Mouse (Mus musculus): Measurements from ENCODE around the gene Ubash3a. TPM values are rescaled to one million over a fixed set of nuclear protein-coding genes. Genes with fewer than 3 reads are reported as not detected.

Gene Ubash3a
- polyA plus RNA-seq, 1 experiment from 2014 or later: 0.03 TPM

DNA sequence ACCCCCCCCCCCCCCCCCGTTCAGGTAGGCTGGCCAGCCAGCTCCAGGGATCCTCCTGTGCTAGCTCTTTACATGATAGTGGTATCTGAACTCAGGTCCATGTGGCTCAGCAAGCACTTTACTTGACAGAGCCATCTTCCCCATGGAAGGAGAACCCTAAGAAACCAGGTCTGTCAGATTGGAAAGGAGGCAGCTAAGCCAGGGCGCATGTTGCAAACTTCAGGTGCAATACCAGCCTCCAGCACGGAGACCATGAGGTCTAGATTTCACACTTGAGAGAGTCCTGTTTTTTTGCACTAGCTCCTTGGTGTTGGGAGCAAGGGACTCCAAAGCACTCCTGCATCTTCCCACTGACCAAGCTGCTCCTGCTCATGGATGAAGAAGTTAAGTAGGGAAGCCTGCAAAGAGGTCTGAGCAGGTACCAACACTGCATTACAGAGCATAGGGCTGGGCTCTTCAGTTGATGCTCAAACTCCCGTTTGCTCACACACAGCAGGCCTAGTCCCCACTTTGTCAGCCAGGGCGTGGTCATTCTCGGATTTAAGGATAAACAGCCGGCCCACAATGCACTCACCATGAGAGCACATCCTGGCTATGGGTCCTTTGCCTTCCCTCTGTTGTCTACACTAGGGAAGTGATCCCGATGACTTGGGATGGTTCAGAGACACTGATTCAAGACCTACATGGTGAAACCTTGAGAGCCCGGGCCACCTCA lies 68.7 kb downstream of the Ubash3a start:
- H3K9ac ChIP-seq (replicated peaks): peak overlapping the region; percentile 29; the same call in 1 of the 2 replicates
- peak overlapping the region; percentile 93 for H3K4me2 ChIP-seq (replicated peaks)
- peak overlapping the region; percentile 44 for H3K4me3 ChIP-seq
- peaks cover 15% of the 10 kb centered on the region for H3K4me1 ChIP-seq
- H3K9me3 ChIP-seq: no peaks in the 10 kb centered on the region
- 27% methylated on average over 9 of the region's 9 CpGs for WGBS
- no peaks in the 10 kb centered on the region for H3K27me3 ChIP-seq
- no peak overlapping the region for H3K27ac ChIP-seq (replicated peaks)
- no peaks in the 10 kb centered on the region for H3K36me3 ChIP-seq
- ATAC-seq (replicated peaks): no peak; the same call in 1 of the 2 replicates

DNA sequence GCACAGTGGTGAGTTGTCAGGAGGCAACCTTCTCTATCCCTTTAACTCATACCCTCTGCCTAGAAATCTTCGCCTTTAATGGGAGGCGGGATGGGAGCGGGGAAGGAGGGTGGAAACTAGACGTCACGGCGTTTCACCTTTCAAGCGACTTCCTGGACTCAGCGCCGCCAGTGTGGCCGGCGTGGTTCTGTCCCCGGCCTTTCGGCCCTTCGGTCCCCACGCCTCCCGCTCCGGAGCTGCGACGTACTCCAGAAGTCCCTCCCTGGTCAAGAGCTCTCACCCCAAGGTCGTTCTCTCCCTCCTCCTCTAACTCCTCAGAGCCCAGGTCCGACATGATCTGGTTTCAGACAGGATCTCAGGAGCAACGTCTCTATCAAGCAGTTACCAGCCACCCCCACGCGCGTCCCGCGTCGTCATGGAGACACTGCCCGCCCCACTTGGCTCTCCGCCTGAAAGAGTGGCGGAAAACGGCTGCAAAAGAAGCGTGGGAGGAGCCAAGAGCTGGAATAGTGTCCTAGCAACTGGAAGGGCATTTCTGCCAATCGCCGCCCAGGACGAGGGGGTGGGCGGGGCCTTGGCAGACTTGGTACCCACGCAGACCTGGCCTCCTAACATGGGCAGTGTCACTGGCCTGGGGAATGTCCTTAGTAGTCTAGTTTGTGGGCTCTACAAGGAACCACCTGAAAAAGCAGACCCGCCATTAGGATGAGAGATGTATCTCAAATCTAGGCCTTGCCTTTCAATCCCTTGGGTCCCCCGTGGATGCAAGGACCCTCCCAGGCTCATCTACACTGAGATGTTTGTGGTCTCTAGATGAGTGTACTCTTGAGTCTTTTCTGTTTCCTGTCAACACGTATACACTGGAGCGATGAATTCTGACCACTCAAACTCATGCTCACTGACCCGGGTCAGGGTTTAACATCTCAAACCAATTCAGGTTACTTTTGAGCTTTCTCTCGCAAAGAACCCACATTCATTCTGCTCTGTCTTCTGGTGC lies 69.5 kb downstream of the Ubash3a start, which contains the start of gene Rsph1:
TSS of gene Rsph1 (minus strand) at position 462 of the 997 bp plus-strand sequence.
- Histone ChIP-seq H3K4me2 (replicated peaks) (peak within 1 kb of the TSS; percentile 93), H3K4me3 (peak within 1 kb of the TSS; percentile 44), H3K4me1 (peaks cover 15% of the 10 kb centered on the region), H3K9me3 (no peaks in the 10 kb centered on the region), H3K9ac (replicated peaks) (peak within 1 kb of the TSS; percentile 29), H3K36me3 (no peaks in the 10 kb centered on the region), H3K27me3 (no peaks in the 10 kb centered on the region), H3K27ac (replicated peaks) (no peak within 1 kb of the TSS)
- WGBS: 9% methylated on average over 44 of the region's 44 CpGs
- ATAC-seq (replicated peaks): peak; percentile 90

DNA sequence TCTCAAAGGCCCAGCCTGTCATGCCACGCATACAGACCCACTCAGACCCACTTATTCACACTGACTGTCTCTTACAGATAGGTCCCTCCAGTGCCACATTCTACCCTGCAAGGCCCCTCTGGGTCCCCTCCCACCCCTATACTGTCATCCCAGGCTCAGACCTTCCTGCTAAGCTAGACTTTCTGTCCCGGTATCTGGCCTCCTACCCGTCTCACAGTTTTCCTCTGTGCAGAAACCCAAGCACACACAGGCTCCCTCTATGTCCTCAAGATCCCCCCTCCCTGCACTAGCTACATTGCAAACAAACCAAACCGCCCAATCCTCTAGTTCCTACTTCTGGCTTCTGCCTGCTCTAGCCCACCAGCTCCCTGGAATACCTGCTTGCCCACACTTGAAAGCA lies 70.3 kb downstream of the Ubash3a start:
- H3K4me1 ChIP-seq: peaks cover 20% of the 10 kb centered on the region
- H3K27ac ChIP-seq (replicated peaks): no peak overlapping the region
- 83% methylated on average over 4 of the region's 4 CpGs for WGBS
- no peaks in the 10 kb centered on the region for H3K27me3 ChIP-seq
- H3K4me2 ChIP-seq (replicated peaks): no peak overlapping the region
- H3K36me3 ChIP-seq: no peaks in the 10 kb centered on the region
- no peaks in the 10 kb centered on the region for H3K9me3 ChIP-seq
- no peak for ATAC-seq (replicated peaks)
- no peak overlapping the region for H3K9ac ChIP-seq (replicated peaks)
- H3K4me3 ChIP-seq: no peak overlapping the region

DNA sequence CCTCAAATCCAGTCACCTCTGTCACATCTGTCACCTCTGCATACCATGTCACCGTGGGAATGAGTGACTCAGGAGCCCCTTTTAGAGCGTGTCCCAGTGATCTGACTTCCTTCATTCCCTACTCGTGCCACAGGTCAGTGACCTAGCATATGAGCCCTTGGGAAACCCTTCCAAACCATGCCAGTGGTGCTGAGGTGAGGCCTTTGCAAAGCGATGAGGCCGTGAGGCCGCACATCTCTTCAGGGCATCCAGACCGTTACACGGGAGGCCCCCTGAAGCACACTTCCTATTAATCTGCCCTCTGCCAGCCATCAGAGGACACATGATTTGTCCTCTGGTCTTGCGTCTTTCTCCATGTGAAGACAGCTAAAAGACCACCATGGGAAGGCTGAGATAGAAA lies 71.9 kb downstream of the Ubash3a start:
- H3K27ac ChIP-seq (replicated peaks): no peak overlapping the region
- no peak for ATAC-seq (replicated peaks)
- no peaks in the 10 kb centered on the region for H3K9me3 ChIP-seq
- peaks cover 20% of the 10 kb centered on the region for H3K4me1 ChIP-seq
- 84% methylated on average over 9 of the region's 9 CpGs for WGBS
- H3K9ac ChIP-seq (replicated peaks): no peak overlapping the region
- H3K4me3 ChIP-seq: no peak overlapping the region
- H3K4me2 ChIP-seq (replicated peaks): no peak overlapping the region
- no peaks in the 10 kb centered on the region for H3K27me3 ChIP-seq
- H3K36me3 ChIP-seq: no peaks in the 10 kb centered on the region

DNA sequence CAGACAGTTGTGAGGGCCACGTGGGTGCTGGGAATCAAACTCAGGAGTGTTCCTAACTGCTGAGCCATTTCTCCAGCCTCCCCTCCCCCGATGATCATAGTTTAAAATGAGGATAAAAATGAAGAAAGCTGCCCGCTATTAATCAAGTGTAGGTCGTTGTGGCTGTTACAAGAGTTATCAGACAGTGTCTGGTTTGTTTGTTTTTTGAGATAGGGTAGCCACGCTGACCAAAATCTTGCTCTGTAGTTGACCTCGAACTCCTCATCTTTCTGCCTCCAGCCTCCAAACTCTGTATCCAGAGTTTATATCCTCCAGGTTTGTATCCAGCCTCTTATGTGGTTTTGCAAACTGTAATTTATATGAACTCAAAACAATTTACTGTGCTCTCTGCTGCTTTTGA lies 72.6 kb downstream of the Ubash3a start:
- Histone ChIP-seq H3K4me2 (replicated peaks) (no peak overlapping the region), H3K27me3 (no peaks in the 10 kb centered on the region), H3K36me3 (no peaks in the 10 kb centered on the region), H3K9me3 (no peaks in the 10 kb centered on the region), H3K9ac (replicated peaks) (no peak overlapping the region), H3K4me1 (peaks cover 20% of the 10 kb centered on the region), H3K4me3 (no peak overlapping the region), H3K27ac (replicated peaks) (no peak overlapping the region)
- 87% methylated on average over 6 of the region's 6 CpGs for WGBS
- no peak for ATAC-seq (replicated peaks)

DNA sequence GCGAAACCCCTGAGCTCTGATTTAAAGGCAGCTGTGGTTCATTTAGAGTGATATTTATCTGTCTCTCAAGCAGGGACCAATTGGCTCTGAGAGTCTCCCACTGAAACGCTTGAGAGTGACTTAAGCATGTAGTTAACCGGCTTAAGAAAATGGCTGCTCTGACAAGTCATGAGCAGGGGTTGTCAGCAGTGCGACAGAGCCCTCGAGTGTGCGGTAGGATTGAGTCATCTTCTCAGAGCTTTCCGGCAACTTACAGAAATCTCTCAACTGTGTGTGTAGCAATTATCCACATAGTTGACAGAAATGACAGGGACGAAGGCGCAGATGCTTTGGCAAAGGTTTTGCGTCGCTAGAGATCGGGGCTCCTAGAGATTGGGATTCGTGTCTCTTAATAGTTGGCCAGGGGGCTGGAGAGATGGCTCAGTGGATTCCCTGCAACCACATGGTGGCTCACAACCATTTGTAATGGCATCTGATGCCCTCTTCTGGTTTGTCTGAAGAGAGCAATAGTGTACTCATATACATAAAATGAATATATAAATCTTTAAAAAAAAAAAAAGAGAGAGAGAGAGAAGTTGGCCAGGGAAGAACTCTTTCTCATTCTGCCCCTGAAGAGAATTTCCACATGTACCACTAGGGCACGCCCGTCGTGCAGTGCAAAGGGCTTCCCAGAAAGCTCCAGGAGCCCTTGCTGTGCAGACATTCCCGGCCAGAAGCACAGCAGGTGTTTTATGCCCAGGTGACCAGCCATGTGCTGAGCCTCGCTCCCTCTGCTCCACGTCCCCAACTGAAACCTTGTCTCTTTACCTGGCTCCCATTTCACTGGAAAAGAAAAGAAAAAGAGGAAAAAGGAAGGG lies 74.4 kb downstream of the Ubash3a start:
- Histone ChIP-seq H3K9me3 (no peaks in the 10 kb centered on the region), H3K4me3 (no peak overlapping the region), H3K9ac (replicated peaks) (no peak overlapping the region), H3K36me3 (no peaks in the 10 kb centered on the region), H3K27me3 (no peaks in the 10 kb centered on the region), H3K4me2 (replicated peaks) (no peak overlapping the region), H3K4me1 (peaks cover 14% of the 10 kb centered on the region), H3K27ac (replicated peaks) (peak overlapping the region; percentile 18; the same call in 1 of the 2 replicates)
- ATAC-seq (replicated peaks): 0 out of 2 replicates have a peak, but pooled peaks have one; percentile 16
- WGBS: 31% methylated on average over 19 of the region's 19 CpGs

DNA sequence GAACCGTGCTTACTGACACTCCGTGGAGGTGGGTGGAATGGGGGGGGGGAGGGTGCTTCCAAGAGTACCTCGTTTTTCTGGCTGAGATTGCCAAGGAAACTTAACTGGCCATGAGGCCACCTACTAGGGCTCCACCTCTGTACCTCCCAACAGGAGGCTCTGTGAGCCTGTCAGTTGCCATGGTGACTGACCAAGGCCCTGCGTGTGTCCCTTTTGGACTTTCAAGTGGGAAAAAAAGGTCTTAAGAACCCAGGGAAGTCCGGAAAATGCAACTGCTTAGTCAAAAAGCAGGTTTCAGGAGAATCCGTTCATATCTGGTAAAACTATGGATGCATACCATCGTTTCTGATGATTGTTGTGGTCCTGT lies 75.0 kb downstream of the Ubash3a start:
- H3K4me2 ChIP-seq (replicated peaks): no peak overlapping the region
- WGBS: 6% methylated on average over 7 of the region's 7 CpGs

DNA sequence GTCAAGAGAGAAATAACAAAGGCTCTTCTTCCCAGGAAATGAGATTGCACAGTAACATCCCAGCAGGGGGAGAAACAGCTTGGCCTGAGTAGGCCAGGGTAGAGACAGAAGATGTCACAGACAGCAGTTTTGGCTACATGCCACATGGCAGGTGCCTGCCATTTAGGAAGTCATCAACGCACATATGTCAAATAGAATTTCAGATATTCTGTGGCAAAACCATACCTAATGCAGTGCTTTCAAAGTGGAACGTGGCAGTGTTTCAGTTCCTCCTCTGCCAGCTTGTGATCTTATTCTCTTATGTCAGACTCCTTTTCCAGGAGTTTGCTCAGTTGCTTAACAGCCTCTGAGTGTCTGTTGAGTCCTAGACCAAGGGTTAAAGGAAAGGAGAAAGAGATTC lies 78.2 kb downstream of the Ubash3a start:
- H3K9me3 ChIP-seq: no peaks in the 10 kb centered on the region
- ATAC-seq (replicated peaks): no peak
- H3K4me3 ChIP-seq: no peak overlapping the region
- H3K9ac ChIP-seq (replicated peaks): no peak overlapping the region
- WGBS: 63% methylated on average over 2 of the region's 2 CpGs
- no peaks in the 10 kb centered on the region for H3K36me3 ChIP-seq
- peaks cover 6% of the 10 kb centered on the region for H3K4me1 ChIP-seq
- H3K27me3 ChIP-seq: no peaks in the 10 kb centered on the region
- H3K4me2 ChIP-seq (replicated peaks): no peak overlapping the region
- no peak overlapping the region for H3K27ac ChIP-seq (replicated peaks)

More for the DNA sequence above, 75.0 kb downstream of the Ubash3a start:
- H3K9me3 ChIP-seq: no peaks in the 10 kb centered on the region
- peaks cover 8% of the 10 kb centered on the region for H3K4me1 ChIP-seq
- no peak overlapping the region; the same call in 1 of the 2 replicates for H3K27ac ChIP-seq (replicated peaks)
- H3K4me3 ChIP-seq: no peak overlapping the region
- H3K27me3 ChIP-seq: no peaks in the 10 kb centered on the region
- H3K36me3 ChIP-seq: no peaks in the 10 kb centered on the region
- ATAC-seq (replicated peaks): peak; percentile 19; the same call in 1 of the 2 replicates
- no peak overlapping the region for H3K9ac ChIP-seq (replicated peaks)

DNA sequence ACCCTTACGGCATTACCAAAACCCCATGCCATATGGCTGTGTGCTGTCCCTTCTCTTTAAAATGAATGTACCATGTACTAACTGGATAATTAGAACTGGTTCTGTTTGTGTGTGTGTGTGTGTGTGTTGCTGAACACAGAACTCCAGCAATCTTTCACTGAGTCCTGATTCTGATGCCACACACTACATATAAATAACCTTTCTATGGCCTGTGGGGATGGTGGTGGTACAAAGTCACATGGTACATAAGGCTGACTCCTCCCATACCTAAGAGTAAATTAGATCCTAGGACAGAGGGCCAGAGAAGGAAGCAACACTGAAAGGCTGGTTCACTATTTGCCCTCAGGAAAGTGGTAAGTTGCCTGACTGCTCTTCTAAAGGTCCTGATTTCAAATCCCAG lies 78.8 kb downstream of the Ubash3a start, which contains the start of gene Slc37a1:
TSS of gene Slc37a1 (plus strand) at position 301 of the 400 bp plus-strand sequence.
- WGBS: 85% methylated on average over 1 of the region's 1 CpGs
- ATAC-seq (replicated peaks): no peak
- H3K9me3 ChIP-seq: no peaks in the 10 kb centered on the region

DNA sequence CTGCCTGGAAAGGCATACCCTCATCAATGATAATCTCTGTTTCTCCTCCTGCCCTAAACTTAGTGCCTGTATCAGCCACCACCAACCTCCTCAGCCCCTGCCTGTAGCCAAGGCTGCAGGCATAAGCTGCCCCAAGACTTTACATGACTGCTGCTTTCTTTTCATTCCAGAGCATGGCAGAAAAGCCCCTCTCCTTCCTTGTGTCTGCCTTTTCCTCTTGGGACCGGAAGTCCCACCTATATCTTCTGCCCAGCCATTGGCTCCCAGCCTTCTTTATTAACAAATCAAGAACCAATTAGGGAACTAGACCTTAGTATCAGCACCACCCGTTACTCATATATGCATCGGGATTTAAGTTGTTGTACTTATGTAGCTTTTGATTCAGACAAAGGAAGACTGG lies 79.5 kb downstream of the Ubash3a start:
- Histone ChIP-seq H3K27ac (replicated peaks) (no peak overlapping the region), H3K27me3 (no peaks in the 10 kb centered on the region), H3K9me3 (no peaks in the 10 kb centered on the region), H3K4me2 (replicated peaks) (no peak overlapping the region), H3K4me3 (no peak overlapping the region), H3K9ac (replicated peaks) (no peak overlapping the region), H3K4me1 (peaks cover 5% of the 10 kb centered on the region), H3K36me3 (no peaks in the 10 kb centered on the region)
- ATAC-seq (replicated peaks): no peak
- WGBS: 81% methylated on average over 3 of the region's 3 CpGs

More for the DNA sequence above, 78.8 kb downstream of the Ubash3a start, which contains the start of gene Slc37a1:
- no peak within 1 kb of the TSS for H3K27ac ChIP-seq (replicated peaks)
- H3K36me3 ChIP-seq: no peaks in the 10 kb centered on the region
- no peak within 1 kb of the TSS for H3K4me2 ChIP-seq (replicated peaks)
- no peaks in the 10 kb centered on the region for H3K27me3 ChIP-seq
- H3K9ac ChIP-seq (replicated peaks): no peak within 1 kb of the TSS
- H3K4me3 ChIP-seq: no peak within 1 kb of the TSS
- peaks cover 6% of the 10 kb centered on the region for H3K4me1 ChIP-seq

DNA sequence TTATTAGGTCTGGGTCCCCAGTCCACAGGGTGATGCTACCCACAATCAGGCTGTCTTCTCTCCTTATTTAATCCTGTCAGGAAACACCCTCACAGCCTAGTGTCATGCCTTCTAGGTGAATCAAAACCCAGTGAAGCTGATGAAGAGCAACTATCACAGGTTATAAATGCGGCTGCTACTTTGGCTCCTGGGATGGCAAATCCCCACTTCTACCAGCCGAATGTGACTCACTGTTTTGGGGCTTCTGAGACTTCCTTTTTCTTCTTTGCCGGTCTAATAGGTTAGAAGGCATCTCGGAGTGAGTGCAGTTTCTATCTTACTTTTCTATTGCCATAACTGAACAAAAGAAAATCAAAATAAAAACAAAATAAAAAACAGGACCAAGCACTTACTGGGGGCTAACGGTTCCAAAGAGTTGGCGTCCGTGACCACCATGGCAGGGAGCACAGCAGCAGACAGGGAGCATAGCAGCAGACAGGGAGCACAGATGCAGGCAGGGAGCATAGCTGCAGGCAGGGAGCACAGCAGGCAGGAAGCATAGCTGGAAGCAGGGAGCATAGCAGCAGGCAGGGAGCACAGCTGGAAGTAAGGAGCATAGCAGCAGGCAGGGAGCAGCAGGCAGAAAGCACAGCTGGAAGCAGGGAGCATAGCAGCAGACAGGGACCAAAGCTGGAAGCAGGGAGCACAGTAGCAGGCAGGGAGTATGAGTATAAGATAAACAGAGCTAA lies 81.5 kb downstream of the Ubash3a start:
- 65% methylated on average over 7 of the region's 7 CpGs for WGBS
- H3K4me2 ChIP-seq (replicated peaks): no peak overlapping the region
- no peak overlapping the region for H3K4me3 ChIP-seq
- no peak overlapping the region for H3K9ac ChIP-seq (replicated peaks)
- no peaks in the 10 kb centered on the region for H3K4me1 ChIP-seq
- no peaks in the 10 kb centered on the region for H3K36me3 ChIP-seq
- ATAC-seq (replicated peaks): no peak
- H3K27ac ChIP-seq (replicated peaks): no peak overlapping the region
- H3K9me3 ChIP-seq: no peaks in the 10 kb centered on the region
- H3K27me3 ChIP-seq: no peaks in the 10 kb centered on the region

Measured in forebrain, embryonic 15.5 days (tissue).